Mouse (Mus musculus) CH12.LX (cell line): ENCODE measurements around the gene Olfr282. TPM values are rescaled to one million over a fixed set of nuclear protein-coding genes. Genes with fewer than 3 reads are reported as not detected.

Experiments
- DNase-seq: peaks from one replicate; pipeline ENCODE4 v3.0.0-alpha.2; 2013; ENCODE audit errors: extremely low read depth
- H3K27ac ChIP-seq: 2 replicates; pipeline ENCODE4 v1.5.1; 2012; ENCODE audit warnings: low read depth, mild to moderate bottlenecking, control low read depth, moderate library complexity; ENCODE audit not compliant: insufficient read depth
- H3K27me3 ChIP-seq: replicated peaks from 2 replicates; pipeline ENCODE3; 2012; ENCODE audit warnings: inconsistent platforms
- H3K36me3 ChIP-seq, 2 experiments: replicated peaks in 1 of 2; 2 replicates each; pipeline versions ENCODE3 to v1.6.1; 2012; ENCODE audit warnings: inconsistent platforms in 1 of 2, low read length in 1 of 2, mild to moderate bottlenecking in 1 of 2, mixed read lengths in 1 of 2, moderate library complexity in 1 of 2; ENCODE audit not compliant: control insufficient read depth in 1 of 2, insufficient read depth in 1 of 2
- H3K4me1 ChIP-seq, 2 experiments: 2 replicates each; pipeline ENCODE4 v1.6.1; 2012; ENCODE audit warnings: inconsistent platforms in 1 of 2, moderate library complexity in 1 of 2; ENCODE audit not compliant: insufficient read depth in 2 of 2, control insufficient read depth in 1 of 2
- H3K4me2 ChIP-seq: 2 replicates; pipeline ENCODE4 v1.6.1; 2012; ENCODE audit warnings: low read depth, mild to moderate bottlenecking, control low read depth; ENCODE audit not compliant: poor library complexity, insufficient read depth, severe bottlenecking
- H3K4me3 ChIP-seq, 3 experiments: fragments of 150-350 bp in 1 of 3; sonication (generic) in 1 of 3; replicated peaks in 1 of 3; 2 replicates each; pipeline versions ENCODE3 to v1.5.1; 2011 to 2012; ENCODE audit warnings: low read depth in 2 of 3, low read length in 2 of 3, mild to moderate bottlenecking in 2 of 3, moderate library complexity in 2 of 3, control low read depth in 1 of 3, improper control_type of control experiment in 1 of 3, inconsistent platforms in 1 of 3, mixed read lengths in 1 of 3; ENCODE audit not compliant: poor library complexity in 1 of 3
- H3K79me2 ChIP-seq: replicated peaks from 2 replicates; pipeline ENCODE4 v1.6.1; 2012; ENCODE audit warnings: mild to moderate bottlenecking, moderate library complexity; ENCODE audit not compliant: control insufficient read depth, poor library complexity, insufficient read depth, severe bottlenecking; ENCODE audit errors: extremely low read depth
- H3K9ac ChIP-seq: 2 replicates; pipeline ENCODE4 v1.6.1; 2012; ENCODE audit warnings: low read depth, mild to moderate bottlenecking, control low read depth, moderate library complexity; ENCODE audit not compliant: insufficient read depth
- H3K9me3 ChIP-seq: replicated peaks from 2 replicates; pipeline ENCODE3; 2012; ENCODE audit warnings: low read length, inconsistent platforms, mixed read lengths
- BHLHE40 ChIP-seq: IDR thresholded peaks from 2 replicates; pipeline ENCODE4 v1.6.1; 2011; ENCODE audit warnings: mild to moderate bottlenecking, low read depth, low read length, improper control_type of control experiment
- CHD1 ChIP-seq: IDR thresholded peaks from 2 replicates; pipeline ENCODE4 v1.6.1; 2012; ENCODE audit warnings: low read depth, low read length, improper control_type of control experiment, inconsistent platforms
- CHD2 ChIP-seq: IDR thresholded peaks from 2 replicates; pipeline ENCODE4 v1.6.1; 2011; ENCODE audit warnings: low read length, improper control_type of control experiment
- CTCF ChIP-seq, 2 experiments: IDR thresholded peaks in 1 of 2; conservative IDR thresholded peaks in 1 of 2; 2 replicates each; pipeline ENCODE4 v1.5.1; 2011 to 2012; ENCODE audit warnings: low read depth in 2 of 2, low read length in 2 of 2, improper control_type of control experiment in 1 of 2, inconsistent platforms in 1 of 2, mild to moderate bottlenecking in 1 of 2, moderate library complexity in 1 of 2
- E2F4 ChIP-seq: IDR thresholded peaks from 2 replicates; pipeline ENCODE4 v1.6.1; 2011; ENCODE audit warnings: low read depth, low read length, improper control_type of control experiment; ENCODE audit not compliant: insufficient replicate concordance
- ETS1 ChIP-seq: conservative IDR thresholded peaks from 2 replicates; pipeline ENCODE4 v1.6.1; 2012; ENCODE audit warnings: low read depth, mild to moderate bottlenecking, inconsistent platforms, low read length, improper control_type of control experiment, moderate library complexity
- IRF4 ChIP-seq: IDR thresholded peaks from 2 replicates; pipeline ENCODE4 v1.6.1; 2014; ENCODE audit warnings: low read depth, mild to moderate bottlenecking, inconsistent platforms, low read length, improper control_type of control experiment
- JUN ChIP-seq: IDR thresholded peaks from 2 replicates; pipeline ENCODE4 v1.6.1; 2011; ENCODE audit warnings: low read depth, mild to moderate bottlenecking, low read length, improper control_type of control experiment, moderate library complexity; ENCODE audit not compliant: insufficient read depth
- JUND ChIP-seq: conservative IDR thresholded peaks from 2 replicates; pipeline ENCODE4 v1.6.1; 2011; ENCODE audit warnings: low read depth, low read length, improper control_type of control experiment
- KAT2A ChIP-seq: IDR thresholded peaks from 2 replicates; pipeline ENCODE4 v1.6.1; 2012; ENCODE audit warnings: low read length, improper control_type of control experiment, inconsistent platforms; ENCODE audit not compliant: insufficient replicate concordance
- MAFK ChIP-seq: IDR thresholded peaks from 2 replicates; pipeline ENCODE4 v1.6.1; 2011; ENCODE audit warnings: low read length, improper control_type of control experiment; ENCODE audit not compliant: insufficient replicate concordance
- MAX ChIP-seq: IDR thresholded peaks from 2 replicates; pipeline ENCODE4 v1.6.1; 2011; ENCODE audit warnings: low read length, improper control_type of control experiment
- MAZ ChIP-seq: IDR thresholded peaks from 2 replicates; pipeline ENCODE4 v1.6.1; 2012; ENCODE audit warnings: low read depth, mild to moderate bottlenecking, inconsistent platforms, low read length, improper control_type of control experiment, moderate library complexity
- MEF2A ChIP-seq: IDR thresholded peaks from 2 replicates; pipeline ENCODE4 v1.6.1; 2014; ENCODE audit warnings: low read depth, mild to moderate bottlenecking, inconsistent platforms, low read length, improper control_type of control experiment, borderline replicate concordance
- NRF1 ChIP-seq: IDR thresholded peaks from 2 replicates; pipeline ENCODE4 v1.6.1; 2014; ENCODE audit warnings: low read depth, mild to moderate bottlenecking, inconsistent platforms, low read length, improper control_type of control experiment, moderate library complexity
- PAX5 ChIP-seq: IDR thresholded peaks from 2 replicates; pipeline ENCODE4 v1.6.1; 2012; ENCODE audit warnings: low read length, inconsistent platforms, mixed read lengths
- RAD21 ChIP-seq: IDR thresholded peaks from 2 replicates; pipeline ENCODE4 v1.6.1; 2011; ENCODE audit warnings: low read depth, mild to moderate bottlenecking, low read length, improper control_type of control experiment, moderate library complexity
- RCOR1 ChIP-seq: conservative IDR thresholded peaks from 2 replicates; pipeline ENCODE4 v1.6.1; 2012; ENCODE audit warnings: low read depth, mild to moderate bottlenecking, inconsistent platforms, low read length, improper control_type of control experiment
- SIN3A ChIP-seq: IDR thresholded peaks from 2 replicates; pipeline ENCODE4 v1.6.1; 2012; ENCODE audit warnings: low read length, improper control_type of control experiment, inconsistent platforms
- SMC3 ChIP-seq: IDR thresholded peaks from 2 replicates; pipeline ENCODE4 v1.6.1; 2011; ENCODE audit warnings: low read depth, low read length, improper control_type of control experiment
- TBP ChIP-seq: conservative IDR thresholded peaks from 2 replicates; pipeline ENCODE4 v1.6.1; 2011; ENCODE audit warnings: low read depth, low read length, improper control_type of control experiment
- UBTF ChIP-seq: IDR thresholded peaks from 2 replicates; pipeline ENCODE4 v1.6.1; 2012; ENCODE audit warnings: low read depth, mild to moderate bottlenecking, inconsistent platforms, low read length, improper control_type of control experiment, moderate library complexity
- USF1 ChIP-seq: IDR thresholded peaks from 2 replicates; pipeline ENCODE4 v1.6.1; 2014; ENCODE audit warnings: low read depth, mild to moderate bottlenecking, inconsistent platforms, low read length, improper control_type of control experiment
- USF2 ChIP-seq: conservative IDR thresholded peaks from 2 replicates; pipeline ENCODE4 v1.6.1; 2011; ENCODE audit warnings: low read depth, low read length, improper control_type of control experiment
- ZC3H11A ChIP-seq: IDR thresholded peaks from 2 replicates; pipeline ENCODE4 v1.6.1; 2012; ENCODE audit warnings: low read depth, mild to moderate bottlenecking, inconsistent platforms, low read length, improper control_type of control experiment
- ZKSCAN1 ChIP-seq: IDR thresholded peaks from 2 replicates; pipeline ENCODE4 v1.6.1; 2012; ENCODE audit warnings: low read depth, inconsistent platforms, low read length, improper control_type of control experiment, borderline replicate concordance
- ZMIZ1 ChIP-seq: IDR thresholded peaks from 2 replicates; pipeline ENCODE4 v1.6.1; 2012; ENCODE audit warnings: low read depth, mild to moderate bottlenecking, inconsistent platforms, low read length, improper control_type of control experiment
- ZNF384 ChIP-seq: IDR thresholded peaks from 2 replicates; pipeline ENCODE4 v1.6.1; 2012; ENCODE audit warnings: low read depth, low read length, improper control_type of control experiment, inconsistent platforms
- dilution Hi-C: fragments of 300-500 bp; cut with MboI; formaldehyde crosslinking; loops from 2 replicates; pipeline ENCODE4 v1.14.3; 2020; ENCODE audit warnings: low sequenced_read_pairs; ENCODE audit not compliant: extremely low pct_unique_long_range_greater_than_20kb, extremely low pct_ligation_motif_present
- in situ Hi-C: fragments of 300-500 bp; cut with MboI; formaldehyde crosslinking; loops from 3 replicates; pipeline ENCODE4 v1.14.3; 2019; ENCODE audit warnings: low sequenced_read_pairs, low pct_ligation_motif_present, low pct_unique_long_range_greater_than_20kb, mixed read lengths
- polyA plus RNA-seq: library from polyadenylated mRNA; unstranded; fragments of >175 nt; gene quantifications from 2 replicates; pipeline ENCODE4 v1.2.1, GENCODE M21; 2012; ENCODE audit warnings: low read depth; ENCODE audit not compliant: insufficient read length
- total RNA-seq, 2 experiments: library from RNA; depleted of rRNA; stranded (reverse); fragments of 300-350 nt in 1 of 2; fragments of >200 nt in 1 of 2; gene quantifications; 2 replicates each; pipeline ENCODE4 v1.2.3; 2012 to 2014

The Olfr282 gene
- total and polyA plus RNA-seq, 3 experiments, result not detected

GRCm38 (mm10) chr15:98424753-98425152 lies 6.3 kb upstream of the Olfr282 start:
- Histone ChIP-seq H3K9me3 (no peaks in the 10 kb centered on the region), H3K4me3 (no peak overlapping the region), H3K4me2 (no peak overlapping the region), H3K79me2 (no peaks in the 10 kb centered on the region), H3K9ac (no peak overlapping the region), H3K27me3 (peaks cover 37% of the 10 kb centered on the region), H3K27ac (no peak overlapping the region), H3K4me1 (peaks cover 7 to 15% of the 10 kb centered on the region in 2 experiments), H3K36me3 (no peaks in the 10 kb centered on the region)
- in situ Hi-C loops, result no loop called here
- DNase-seq, result no peak
- no peak for TF ChIP-seq NRF1
- TF ChIP-seq KAT2A, result no peak
- TF ChIP-seq MAX, result no peak
- TF ChIP-seq JUN, result no peak
- no peak for TF ChIP-seq ZKSCAN1
- TF ChIP-seq CHD2, result no peak
- no peak for TF ChIP-seq E2F4
- TF ChIP-seq SMC3, result no peak
- dilution Hi-C loops, result no loop called here

- no peak overlapping the region for H3K4me3 ChIP-seq
- H3K79me2 ChIP-seq, result no peaks in the 10 kb centered on the region
- H3K9me3 ChIP-seq, result no peaks in the 10 kb centered on the region
- H3K27ac ChIP-seq, result no peak overlapping the region
- in situ Hi-C loops, result no loop called here
- no peak overlapping the region for H3K4me2 ChIP-seq
- H3K36me3 ChIP-seq, result no peaks in the 10 kb centered on the region
- TF ChIP-seq USF2 (no peak), CHD1 (no peak), MAFK (no peak)
- peaks cover 7 to 15% of the 10 kb centered on the region in 2 experiments for H3K4me1 ChIP-seq
- no peak for DNase-seq
- dilution Hi-C loops, result no loop called here
- peaks cover 40% of the 10 kb centered on the region for H3K27me3 ChIP-seq
- H3K9ac ChIP-seq, result no peak overlapping the region
Observed at GRCm38 (mm10) chr15:98425188-98425587, 5.8 kb upstream of the Olfr282 start.

GRCm38 (mm10) chr15:98444561-98444960 lies 13.5 kb downstream of the Olfr282 start:
- no peaks in the 10 kb centered on the region for H3K79me2 ChIP-seq
- H3K27me3 ChIP-seq, result peaks cover 6% of the 10 kb centered on the region
- H3K27ac ChIP-seq, result no peak overlapping the region
- DNase-seq, result no peak
- no peak overlapping the region for H3K9ac ChIP-seq
- in situ Hi-C loops, result no loop called here
- H3K9me3 ChIP-seq, result no peaks in the 10 kb centered on the region
- no peak overlapping the region for H3K4me3 ChIP-seq
- no peaks in the 10 kb centered on the region for H3K36me3 ChIP-seq
- dilution Hi-C loops, result no loop called here
- TF ChIP-seq ZC3H11A (no peak), SIN3A (no peak), ZMIZ1 (no peak), ZKSCAN1 (no peak), UBTF (no peak), BHLHE40 (no peak), RCOR1 (no peak), MEF2A (no peak), ZNF384 (no peak), JUND (no peak), USF1 (no peak), CTCF (conservative IDR thresholded peaks at IDR 0.05 in 1 of 2, IDR thresholded peaks at IDR 0.05 in 1 of 2; ENCODE audit: low read depth in 2 of 2, low read length in 2 of 2) (no peak), ETS1 (no peak), MAZ (no peak), TBP (no peak), IRF4 (no peak), SMC3 (no peak), PAX5 (no peak), RAD21 (no peak), CHD2 (no peak)
- H3K4me2 ChIP-seq, result no peak overlapping the region
- no peaks in the 10 kb centered on the region for H3K4me1 ChIP-seq
